Mouse (Mus musculus) stomach, embryonic 15.5 days (tissue): ENCODE data around the gene Hdac9. TPM values are rescaled to one million over a fixed set of nuclear protein-coding genes. Genes with fewer than 3 reads are reported as not detected.
"Not testable (repeated sequence)": the region's sequence is repeated elsewhere in the genome, so short reads cannot be mapped to it uniquely, and the experiment has no call there.

Experiments
- ATAC-seq: fragments of 200-750 bp; cut with Nextera tagmentation; 2 replicates; pipeline ENCODE4 v1.8.0; 2017; ENCODE audit warnings: low read depth, moderate number of reproducible peaks, moderate TSS enrichment; ENCODE audit not compliant: insufficient read depth, low FRiP score
- H3K27ac ChIP-seq: fragments of 300-500 bp; sonication (generic); 2 replicates; pipeline ENCODE4 v1.5.1; 2015; ENCODE audit warnings: mild to moderate bottlenecking, inconsistent platforms
- H3K27me3 ChIP-seq: fragments of 300-500 bp; sonication (generic); replicated peaks from 2 replicates; pipeline ENCODE4 v1.6.1; 2015; ENCODE audit warnings: inconsistent platforms
- H3K36me3 ChIP-seq: fragments of 300-500 bp; sonication (generic); 2 replicates; pipeline ENCODE4 v1.6.1; 2015; ENCODE audit warnings: inconsistent platforms
- H3K4me1 ChIP-seq: fragments of 300-500 bp; sonication (generic); 2 replicates; pipeline ENCODE4 v1.6.1; 2015; ENCODE audit warnings: inconsistent platforms
- H3K4me2 ChIP-seq: fragments of 300-500 bp; sonication (generic); 2 replicates; pipeline ENCODE4 v1.6.1; 2015; ENCODE audit warnings: mild to moderate bottlenecking, inconsistent platforms
- H3K4me3 ChIP-seq: fragments of 300-500 bp; sonication (generic); replicated peaks from 2 replicates; pipeline ENCODE4 v1.5.1; 2015; ENCODE audit warnings: inconsistent platforms
- H3K9ac ChIP-seq: fragments of 300-500 bp; sonication (generic); 2 replicates; pipeline ENCODE4 v1.6.1; 2015; ENCODE audit warnings: inconsistent platforms
- H3K9me3 ChIP-seq: fragments of 300-500 bp; sonication (generic); 2 replicates; pipeline ENCODE4 v1.6.1; 2016; ENCODE audit warnings: inconsistent platforms
- WGBS: fragments of 180-500 bp; shearing (Covaris S2); methylation state at CpG from one replicate; pipeline ENCODE4 v1.1.7; 2015; 5-methylcytosine and 5-hydroxymethylcytosine counted together
- polyA plus RNA-seq: library from polyadenylated mRNA; unstranded; fragments of >200 nt; fragmentation: Nextera tagmentation; extraction: Ambion mirVana; gene quantifications from 2 replicates; pipeline ENCODE4 v1.2.1, GENCODE M21; 2015

Gene Hdac9
- polyA plus RNA-seq, 1 experiment from 2014 or later: 4.9 TPM

DNA sequence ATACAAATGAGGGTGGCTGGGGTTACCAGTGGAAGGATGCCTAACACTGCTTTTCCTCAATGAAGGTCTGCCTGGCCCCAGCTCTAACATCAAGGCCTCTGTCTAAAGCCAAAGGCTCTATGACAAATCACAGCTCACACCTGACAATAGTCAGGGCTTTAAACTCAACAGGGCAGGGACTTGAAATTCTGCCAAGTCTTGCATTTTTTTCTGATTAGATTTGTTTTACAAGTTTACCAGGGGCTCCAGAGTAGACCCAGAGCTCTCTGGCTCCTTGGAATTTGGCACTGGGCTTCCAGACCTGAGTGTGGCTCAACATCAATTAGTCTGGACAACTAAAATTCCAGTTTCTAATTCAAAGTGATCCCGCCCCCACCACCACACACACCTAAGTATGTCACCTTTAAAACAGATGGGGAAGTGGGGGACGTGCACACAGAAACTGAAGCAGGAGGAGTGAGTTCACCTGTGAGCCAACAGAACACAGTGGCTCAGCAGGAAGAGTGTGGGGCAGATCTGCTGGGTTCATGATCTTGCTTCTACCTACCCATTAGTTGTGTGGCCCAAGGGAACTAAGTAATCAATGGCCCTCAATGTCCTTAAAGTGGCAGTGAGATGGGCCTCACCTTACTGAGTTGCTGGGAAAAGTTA, 829.5 kb downstream of the Hdac9 start:
- H3K27ac ChIP-seq: no peak overlapping the region
- no peaks in the 10 kb centered on the region for H3K27me3 ChIP-seq
- ATAC-seq: no peak
- no peaks in the 10 kb centered on the region for H3K36me3 ChIP-seq
- 52% methylated on average over 2 of the region's 2 CpGs for WGBS
- H3K4me1 ChIP-seq: no peaks in the 10 kb centered on the region
- no peak overlapping the region for H3K9ac ChIP-seq
- no peaks in the 10 kb centered on the region for H3K9me3 ChIP-seq
- no peak overlapping the region for H3K4me2 ChIP-seq
- H3K4me3 ChIP-seq: no peak overlapping the region

DNA sequence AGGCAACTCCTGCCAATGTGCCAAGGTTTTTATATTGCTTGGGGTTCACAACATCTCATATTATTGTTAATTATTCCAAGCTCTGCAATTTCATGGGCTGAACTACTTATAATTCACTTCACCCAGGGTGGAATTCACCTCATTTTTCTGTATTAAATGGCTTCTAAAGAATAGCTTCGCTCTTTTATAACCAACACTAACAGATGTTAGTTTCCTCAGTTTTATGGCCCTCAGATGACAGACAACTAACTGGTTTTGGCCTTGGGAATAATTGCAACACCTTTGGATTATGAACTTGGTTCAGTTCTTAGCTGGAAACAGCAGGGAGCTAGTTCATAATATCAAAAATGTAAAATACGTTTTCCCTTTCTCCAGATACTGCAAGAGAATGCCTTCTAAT, 839.9 kb downstream of the Hdac9 start:
- Histone ChIP-seq H3K4me1 (no peaks in the 10 kb centered on the region), H3K4me3 (no peak overlapping the region), H3K9ac (no peak overlapping the region), H3K4me2 (no peak overlapping the region), H3K27ac (no peak overlapping the region), H3K9me3 (no peaks in the 10 kb centered on the region), H3K27me3 (no peaks in the 10 kb centered on the region), H3K36me3 (no peaks in the 10 kb centered on the region)
- WGBS: 87% methylated on average over 2 of the region's 2 CpGs
- no peak for ATAC-seq

DNA sequence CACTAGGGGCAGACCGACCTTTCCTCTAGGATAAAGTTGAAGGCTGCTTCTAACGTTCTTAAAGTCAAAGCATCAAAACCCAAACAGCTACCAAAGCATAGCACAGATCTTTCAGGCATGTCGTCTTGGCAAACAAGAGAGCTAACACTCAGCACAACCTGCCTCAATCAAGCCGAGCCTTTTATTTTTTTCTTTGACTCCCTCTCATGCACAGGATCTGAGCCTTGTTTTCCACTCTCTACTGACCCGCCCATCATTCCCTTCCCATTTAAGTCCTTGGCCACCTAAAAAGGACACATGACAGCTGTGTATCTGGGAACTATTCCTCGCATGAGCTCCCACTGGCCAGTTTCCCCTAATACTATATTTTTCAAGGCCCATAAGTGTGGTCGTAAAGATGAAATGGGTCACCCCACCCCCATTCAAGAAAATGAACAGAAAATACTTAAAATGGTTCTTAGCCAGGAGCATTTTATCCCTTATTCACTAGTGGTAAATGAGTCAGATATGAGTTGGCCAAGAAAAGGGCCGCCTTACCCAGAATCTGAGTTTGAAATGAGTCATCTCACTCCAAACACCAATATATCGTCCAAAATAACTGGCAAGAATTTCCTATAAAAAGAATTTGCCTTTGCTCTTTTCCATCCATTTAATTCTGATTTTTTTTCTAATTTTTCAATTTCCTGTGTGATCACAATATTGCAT, 840.9 kb downstream of the Hdac9 start:
- Histone ChIP-seq H3K36me3 (no peaks in the 10 kb centered on the region), H3K9me3 (no peaks in the 10 kb centered on the region), H3K27me3 (no peaks in the 10 kb centered on the region), H3K27ac (no peak overlapping the region), H3K4me1 (no peaks in the 10 kb centered on the region), H3K4me3 (no peak overlapping the region), H3K9ac (no peak overlapping the region), H3K4me2 (no peak overlapping the region)
- WGBS: 67% methylated on average over 9 of the region's 9 CpGs
- ATAC-seq: no peak

DNA sequence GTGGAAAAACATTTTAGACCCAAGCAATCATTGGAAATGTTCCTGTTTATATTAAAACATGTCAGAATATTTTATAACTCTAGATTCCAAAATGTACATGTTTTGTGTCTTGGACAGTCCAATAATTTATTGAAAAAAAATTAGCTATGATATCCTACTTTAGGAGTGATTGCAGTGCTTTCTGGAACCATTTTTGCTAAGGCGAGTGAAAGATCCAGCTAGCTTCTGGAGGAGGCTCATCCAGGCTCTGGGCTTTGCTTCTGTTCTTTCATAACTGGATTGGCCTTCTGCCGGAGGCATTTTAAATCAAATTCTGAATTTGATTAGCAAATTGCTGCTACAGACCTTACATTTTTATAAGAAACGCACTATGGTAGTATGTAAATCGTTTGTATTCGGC, 864.4 kb downstream of the Hdac9 start:
- no peak for ATAC-seq
- H3K9me3 ChIP-seq: no peaks in the 10 kb centered on the region
- no peaks in the 10 kb centered on the region for H3K36me3 ChIP-seq
- H3K4me2 ChIP-seq: no peak overlapping the region
- H3K27me3 ChIP-seq: no peaks in the 10 kb centered on the region
- no peak overlapping the region for H3K9ac ChIP-seq
- WGBS: 72% methylated on average over 5 of the region's 5 CpGs
- H3K4me1 ChIP-seq: no peaks in the 10 kb centered on the region
- no peak overlapping the region for H3K4me3 ChIP-seq
- H3K27ac ChIP-seq: no peak overlapping the region

DNA sequence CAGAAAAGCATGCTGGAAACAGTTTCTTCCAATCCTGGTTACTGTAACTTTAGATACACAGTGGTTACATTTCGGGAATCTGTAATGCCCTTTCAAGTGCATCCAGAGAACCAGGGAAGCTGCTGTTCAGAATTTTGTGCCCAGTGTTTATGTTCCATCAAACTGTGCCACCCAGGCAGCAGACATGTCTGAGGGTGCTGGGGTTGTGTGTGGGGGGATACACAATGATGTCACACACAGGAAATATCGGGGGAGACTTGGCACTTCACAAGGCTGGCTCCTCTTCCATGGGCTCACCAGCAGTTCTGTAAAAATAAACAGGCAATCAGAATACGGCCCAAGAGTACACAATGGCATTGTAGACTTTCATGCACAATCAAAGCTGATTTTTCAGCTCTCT, 864.9 kb downstream of the Hdac9 start:
- Histone ChIP-seq H3K4me3 (no peak overlapping the region), H3K9ac (no peak overlapping the region), H3K27ac (0 out of 2 replicates have a peak overlapping the region, but pooled peaks have one; percentile 22), H3K27me3 (no peaks in the 10 kb centered on the region), H3K4me1 (no peaks in the 10 kb centered on the region), H3K36me3 (no peaks in the 10 kb centered on the region), H3K4me2 (no peak overlapping the region), H3K9me3 (no peaks in the 10 kb centered on the region)
- 34% methylated on average over 3 of the region's 3 CpGs for WGBS
- no peak for ATAC-seq

DNA sequence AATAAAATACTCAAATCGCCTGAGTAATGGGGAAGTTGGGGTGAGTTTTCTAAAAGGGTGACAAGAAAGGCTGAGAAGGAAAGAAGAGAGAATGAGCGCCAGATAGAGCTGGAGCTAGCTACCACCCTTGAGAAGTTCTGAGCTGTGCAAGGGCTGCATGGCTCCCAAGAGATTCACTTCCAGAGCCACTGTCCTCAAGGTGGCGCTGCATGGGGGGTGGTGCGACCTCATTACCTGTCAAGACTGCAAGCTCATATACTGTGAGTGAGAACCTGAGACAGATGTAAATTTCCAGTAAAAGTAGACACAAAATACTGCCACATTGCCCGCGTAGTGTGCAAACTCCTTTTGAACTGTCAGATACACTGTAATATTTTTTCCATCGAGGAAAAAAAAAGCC, 865.8 kb downstream of the Hdac9 start:
- no peak for ATAC-seq

DNA sequence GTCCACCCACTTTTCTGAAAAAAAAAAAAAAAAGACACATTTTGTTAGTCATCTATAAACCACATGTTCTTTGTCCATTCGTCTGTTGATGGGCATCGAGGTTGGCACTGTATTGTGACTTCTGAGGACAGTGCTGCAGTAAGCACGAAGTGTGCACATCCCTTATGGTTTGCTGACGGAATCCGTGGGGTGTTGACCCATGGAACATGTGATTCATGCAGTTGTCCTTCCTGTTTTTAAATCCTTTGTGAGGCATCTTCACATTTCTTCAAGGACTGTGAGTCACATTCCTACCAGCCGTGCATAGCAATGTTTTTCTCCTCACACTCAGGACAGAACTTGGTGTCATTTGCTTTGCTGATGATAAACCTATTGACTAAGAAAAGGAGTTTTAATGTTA, 875.9 kb downstream of the Hdac9 start:
- Histone ChIP-seq H3K4me3 (no peak overlapping the region), H3K4me1 (no peaks in the 10 kb centered on the region), H3K9ac (no peak overlapping the region), H3K4me2 (no peak overlapping the region), H3K36me3 (no peaks in the 10 kb centered on the region), H3K9me3 (no peaks in the 10 kb centered on the region), H3K27me3 (no peaks in the 10 kb centered on the region), H3K27ac (no peak overlapping the region)
- WGBS: 84% methylated on average over 6 of the region's 6 CpGs
- ATAC-seq: no peak

More for the DNA sequence above, 865.8 kb downstream of the Hdac9 start:
- Histone ChIP-seq H3K9ac (no peak overlapping the region), H3K4me3 (no peak overlapping the region), H3K27ac (no peak overlapping the region), H3K4me2 (no peak overlapping the region), H3K9me3 (no peaks in the 10 kb centered on the region), H3K36me3 (no peaks in the 10 kb centered on the region), H3K27me3 (no peaks in the 10 kb centered on the region), H3K4me1 (no peaks in the 10 kb centered on the region)
- WGBS: 60% methylated on average over 7 of the region's 7 CpGs

DNA sequence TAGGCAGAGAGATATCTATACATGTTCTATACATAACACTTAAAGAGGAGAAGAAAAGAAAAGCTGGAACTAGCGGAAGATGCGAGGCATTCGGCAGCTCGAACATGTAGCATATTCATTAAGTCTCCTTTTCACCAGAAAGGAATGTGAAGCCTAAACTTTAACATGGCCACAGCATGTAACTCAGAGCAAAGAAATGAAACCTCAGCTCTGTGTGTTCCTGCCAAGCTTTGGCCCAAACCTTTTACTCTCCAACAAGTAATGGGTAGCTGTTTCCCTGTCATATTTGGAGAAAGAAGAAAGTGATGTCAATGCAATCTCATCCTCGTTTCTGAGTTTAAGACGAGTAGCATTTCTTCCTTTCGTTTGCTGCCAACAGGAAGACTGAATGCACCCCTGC, 876.8 kb downstream of the Hdac9 start:
- WGBS: 63% methylated on average over 7 of the region's 7 CpGs
- H3K36me3 ChIP-seq: no peaks in the 10 kb centered on the region
- no peak for ATAC-seq

DNA sequence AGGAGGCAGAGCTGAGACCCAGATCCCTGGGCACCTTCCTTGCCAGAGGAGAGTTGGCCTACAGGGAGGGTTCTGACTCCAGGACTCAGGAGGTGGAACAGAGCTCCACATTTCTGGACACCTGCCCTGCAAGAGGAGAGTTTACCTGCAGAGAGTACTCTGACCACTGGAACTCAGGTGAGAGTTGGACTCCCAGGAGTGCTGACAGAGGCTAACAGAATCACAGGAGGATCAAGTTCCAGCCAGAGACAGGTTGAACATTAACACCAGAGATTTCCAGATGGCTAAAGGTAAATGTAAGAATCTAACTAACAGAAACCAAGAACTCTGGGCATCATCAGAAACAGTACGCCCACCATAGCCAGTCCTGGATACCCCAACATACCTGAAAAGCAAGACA, 907.1 kb downstream of the Hdac9 start:
- not testable (repeated sequence) for H3K9me3 ChIP-seq, H3K4me3 ChIP-seq, H3K27me3 ChIP-seq, H3K27ac ChIP-seq, H3K4me1 ChIP-seq, H3K9ac ChIP-seq, H3K4me2 ChIP-seq, H3K36me3 ChIP-seq, ATAC-seq
- 93% methylated on average over 1 of the region's 1 CpGs for WGBS

More for the DNA sequence above, 876.8 kb downstream of the Hdac9 start:
- Histone ChIP-seq H3K27me3 (no peaks in the 10 kb centered on the region), H3K4me1 (no peaks in the 10 kb centered on the region), H3K9ac (no peak overlapping the region), H3K4me2 (no peak overlapping the region), H3K9me3 (no peaks in the 10 kb centered on the region), H3K27ac (no peak overlapping the region), H3K4me3 (no peak overlapping the region)

Other genes with a start within 250 kb of the Hdac9 start
- not detected in 2 replicates for gene Prps1l1, start 67.7 kb upstream of the Hdac9 start, polyA plus RNA-seq
- 23.0 and 25.0 TPM in 2 replicates for gene Snx13, start 130.1 kb upstream of the Hdac9 start, polyA plus RNA-seq